Mouse (Mus musculus) MEL (cell line): ENCODE results near the gene Pcbp3.

Source experiments
- CTCF ChIP-seq, 3 experiments: IDR thresholded peaks in 2 of 3; conservative IDR thresholded peaks in 1 of 3; 2 replicates each; pipeline ENCODE4 v1.5.1; 2011 to 2012; ENCODE audit warnings: low read length in 3 of 3, low read depth in 2 of 3, mild to moderate bottlenecking in 2 of 3, improper control_type of control experiment in 1 of 3, inconsistent platforms in 1 of 3, mixed read lengths in 1 of 3, moderate library complexity in 1 of 3; ENCODE audit not compliant: control insufficient read depth in 1 of 3, insufficient read depth in 1 of 3, poor library complexity in 1 of 3, severe bottlenecking in 1 of 3
- EP300 ChIP-seq, 2 experiments: IDR thresholded peaks; 2 replicates each; pipeline ENCODE4 v1.6.1; 2011; ENCODE audit warnings: improper control_type of control experiment in 2 of 2, low read length in 2 of 2, low read depth in 1 of 2, mild to moderate bottlenecking in 1 of 2
- ETS1 ChIP-seq: IDR thresholded peaks from 2 replicates; pipeline ENCODE4 v1.6.1; 2012; ENCODE audit warnings: low read depth, mild to moderate bottlenecking, inconsistent platforms, low read length, improper control_type of control experiment, moderate library complexity
- JUND ChIP-seq: IDR thresholded peaks from 2 replicates; pipeline ENCODE4 v1.6.1; 2011; ENCODE audit warnings: low read depth, mild to moderate bottlenecking, improper control_type of control experiment, low read length
- KAT2A ChIP-seq: conservative IDR thresholded peaks from 2 replicates; pipeline ENCODE4 v1.6.1; 2012; ENCODE audit warnings: low read depth, low read length, improper control_type of control experiment, inconsistent platforms
- MAX ChIP-seq: IDR thresholded peaks from 2 replicates; pipeline ENCODE4 v1.6.1; 2011; ENCODE audit warnings: low read length, improper control_type of control experiment
- NRF1 ChIP-seq: IDR thresholded peaks from 2 replicates; pipeline ENCODE4 v1.6.1; 2014; ENCODE audit warnings: low read depth, mild to moderate bottlenecking, inconsistent platforms, low read length, improper control_type of control experiment, moderate library complexity; ENCODE audit not compliant: poor library complexity, insufficient read depth, severe bottlenecking
- POLR2A ChIP-seq, 2 experiments: IDR thresholded peaks; 2 replicates each; pipeline ENCODE4 v1.6.1; 2011 to 2012; ENCODE audit warnings: low read length in 2 of 2, mild to moderate bottlenecking in 2 of 2, control low read depth in 1 of 2, improper control_type of control experiment in 1 of 2, low read depth in 1 of 2, moderate library complexity in 1 of 2; ENCODE audit not compliant: control insufficient read depth in 1 of 2, insufficient read depth in 1 of 2, poor library complexity in 1 of 2
- SIN3A ChIP-seq: IDR thresholded peaks from 2 replicates; pipeline ENCODE4 v1.6.1; 2012; ENCODE audit warnings: low read length, improper control_type of control experiment, inconsistent platforms

DNA sequence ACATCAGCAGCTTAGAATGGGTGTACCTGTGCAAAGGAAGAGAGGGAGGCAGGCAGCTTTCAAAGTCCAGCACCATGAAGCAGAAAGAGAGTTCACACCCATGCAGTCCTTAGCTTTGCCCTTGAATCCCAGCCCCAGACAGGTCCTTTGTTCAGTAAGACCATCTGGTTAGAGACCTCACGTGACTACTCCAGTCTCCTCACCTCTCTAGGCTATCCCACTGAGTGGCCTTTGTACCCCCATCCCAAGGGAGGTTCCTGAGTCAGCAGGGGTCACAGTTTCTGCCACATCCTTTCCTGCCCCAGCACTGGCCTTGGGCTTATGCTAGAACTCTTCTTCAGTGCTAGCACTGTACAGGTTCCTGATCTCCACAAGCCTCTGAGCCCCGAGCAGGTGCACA lies 142.4 kb downstream of the Pcbp3 start:
- TF ChIP-seq CTCF (IDR thresholded peaks at IDR 0.05 in 2 of 3, conservative IDR thresholded peaks at IDR 0.05 in 1 of 3; ENCODE audit: control insufficient read depth in 1 of 3, insufficient read depth in 1 of 3, low read depth in 2 of 3, low read length in 3 of 3, poor library complexity in 1 of 3, severe bottlenecking in 1 of 3): no peak
- no peak for TF ChIP-seq MAX
- TF ChIP-seq ETS1: no peak
- TF ChIP-seq JUND: no peak
- TF ChIP-seq EP300 (IDR thresholded peaks at IDR 0.05; ENCODE audit: low read depth in 1 of 2, low read length in 2 of 2): no peak
- TF ChIP-seq NRF1: no peak
- TF ChIP-seq POLR2A (IDR thresholded peaks at IDR 0.05; ENCODE audit: control insufficient read depth in 1 of 2, insufficient read depth in 1 of 2, low read depth in 1 of 2, low read length in 2 of 2, poor library complexity in 1 of 2): no peak
- no peak for TF ChIP-seq KAT2A
- TF ChIP-seq SIN3A: no peak
